Mouse (Mus musculus) natural killer cell, adult 2 months (primary cell): ENCODE data around the gene Ccdc88a.

Experiments used
- DNase-seq, 2 experiments: peaks; one replicate each; pipeline ENCODE4 v3.0.0; 2022; ENCODE audit warnings: low spot score in 2 of 2

The Ccdc88a gene

GRCm38 (mm10) chr11:29373396-29374273 is at the start of gene Ccdc88a:
Gene Ccdc88a (plus strand): TSS chr11:29373658.
- peak; percentile 69 to 84 for DNase-seq

- DNase-seq, result no peak
Observed at GRCm38 (mm10) chr11:29335505-29335904, 38.0 kb upstream of the Ccdc88a start.

- no peak for DNase-seq
Observed at GRCm38 (mm10) chr11:29341259-29341658, 32.2 kb upstream of the Ccdc88a start.

- DNase-seq, result no peak
Observed at GRCm38 (mm10) chr11:29344891-29345657, 28.4 kb upstream of the Ccdc88a start.

GRCm38 (mm10) chr11:29345673-29346286 is 27.7 kb upstream of the Ccdc88a start:
- DNase-seq, result no peak

- no peak for DNase-seq
Observed at GRCm38 (mm10) chr11:29350891-29351290, 22.6 kb upstream of the Ccdc88a start.

- no peak for DNase-seq
Observed at GRCm38 (mm10) chr11:29352214-29352613, 21.2 kb upstream of the Ccdc88a start.

- DNase-seq, result no peak
Observed at GRCm38 (mm10) chr11:29368161-29368560, 5.3 kb upstream of the Ccdc88a start.

- no peak for DNase-seq
Observed at GRCm38 (mm10) chr11:29373050-29373395, 435 bp upstream of the Ccdc88a start.

GRCm38 (mm10) chr11:29374274-29374656 is 807 bp downstream of the Ccdc88a start:
- DNase-seq, result no peak

GRCm38 (mm10) chr11:29376635-29377034 is 3.2 kb downstream of the Ccdc88a start:
- no peak for DNase-seq

- DNase-seq, result no peak
Observed at GRCm38 (mm10) chr11:29378751-29379150, 5.3 kb downstream of the Ccdc88a start.

GRCm38 (mm10) chr11:29383493-29383892 is 10.0 kb downstream of the Ccdc88a start:
- DNase-seq, result no peak

GRCm38 (mm10) chr11:29384001-29384400 is 10.5 kb downstream of the Ccdc88a start:
- DNase-seq, result no peak

GRCm38 (mm10) chr11:29384617-29385016 is 11.2 kb downstream of the Ccdc88a start:
- DNase-seq, result no peak

- no peak for DNase-seq
Observed at GRCm38 (mm10) chr11:29389913-29390312, 16.5 kb downstream of the Ccdc88a start.

GRCm38 (mm10) chr11:29395135-29395746 is 21.8 kb downstream of the Ccdc88a start:
- DNase-seq, result no peak

- DNase-seq, result no peak
Observed at GRCm38 (mm10) chr11:29400374-29400773, 26.9 kb downstream of the Ccdc88a start.

- DNase-seq, result no peak
Observed at GRCm38 (mm10) chr11:29406292-29406691, 32.8 kb downstream of the Ccdc88a start.

GRCm38 (mm10) chr11:29423496-29423895 is 50.0 kb downstream of the Ccdc88a start:
- no peak for DNase-seq

- DNase-seq, result no peak
Observed at GRCm38 (mm10) chr11:29428774-29429173, 55.3 kb downstream of the Ccdc88a start.

GRCm38 (mm10) chr11:29431011-29431410 is 57.6 kb downstream of the Ccdc88a start:
- DNase-seq, result no peak
